Mouse (Mus musculus) erythroblast, embryonic 14.5 days (primary cell): ENCODE measurements around the gene Wdcp.
"Not testable (repeated sequence)": the region's sequence is repeated elsewhere in the genome, so short reads cannot be mapped to it uniquely, and the experiment has no call there.

ENCODE experiments used
- GATA1 ChIP-seq: IDR thresholded peaks from 2 replicates; pipeline ENCODE4 v1.6.1; 2012; ENCODE audit warnings: low read length, inconsistent platforms, mixed read lengths
- TAL1 ChIP-seq: IDR thresholded peaks from 3 replicates; pipeline ENCODE4 v1.6.1; 2012; ENCODE audit warnings: low read length, inconsistent platforms, mixed read lengths

GRCm38 (mm10) chr12:4886581-4886980, 43.5 kb downstream of the Wdcp start:
- TF ChIP-seq GATA1, TAL1: not testable (repeated sequence)
